Mouse (Mus musculus): ENCODE measurements around the gene Cldn4. TPM values are rescaled to one million over a fixed set of nuclear protein-coding genes. Genes with fewer than 3 reads are reported as not detected.
A peak's percentile ranks its signal among the peaks of the same experiment; 100 is the strongest.

Cldn4 gene
- total RNA-seq, 1 experiment = 150 TPM

DNA sequence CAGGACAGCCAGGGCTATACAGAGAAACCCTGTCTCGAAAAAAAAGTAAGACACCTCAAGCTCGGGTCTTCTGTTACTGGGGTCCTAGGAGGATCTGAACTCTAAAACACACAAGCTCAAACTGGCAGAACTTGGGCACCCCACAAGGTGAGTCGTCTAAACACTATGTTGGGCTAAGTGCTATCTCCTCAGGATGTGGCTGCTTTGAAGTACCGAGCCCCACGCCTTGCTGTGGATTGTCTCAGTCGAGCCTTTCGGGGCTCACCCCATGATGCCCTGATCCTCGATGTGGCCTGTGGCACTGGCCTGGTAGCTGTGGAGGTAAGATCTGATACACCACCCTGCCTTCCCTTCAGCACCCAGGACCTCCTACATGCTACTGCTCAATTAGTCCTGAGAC lies 13.5 kb downstream of the Cldn4 start:
- peak overlapping the region; percentile 65; the same call in 1 of the 2 replicates for H3K27ac ChIP-seq (ENCODE audit: insufficient read depth, low read depth, low read length, poor library complexity, severe bottlenecking)
- peaks cover 26% of the 10 kb centered on the region for H3K36me3 ChIP-seq (ENCODE audit: control insufficient read depth, insufficient read depth, low read length, poor library complexity, severe bottlenecking)
- H3K9me3 ChIP-seq (ENCODE audit: control insufficient read depth, insufficient read depth, low read depth, low read length) = no peaks in the 10 kb centered on the region
- in situ Hi-C loops (cut with MboI; ENCODE audit: low sequenced_read_pairs in 2 of 2, unreplicated experiment in 2 of 2) = no loop called here
- H3K4me1 ChIP-seq (ENCODE audit: control insufficient read depth in 2 of 2, insufficient read depth in 2 of 2, low read length in 2 of 2, poor library complexity in 1 of 2) = peaks cover 0 to 7% of the 10 kb centered on the region in 2 experiments; a peak in 2 of 4 replicates
- no peak overlapping the region for H3K9ac ChIP-seq (ENCODE audit: insufficient read depth, low read depth, low read length, poor library complexity, severe bottlenecking)
- H3K4me3 ChIP-seq (ENCODE audit: insufficient read depth in 1 of 2, low read depth in 1 of 2, low read length in 2 of 2, poor library complexity in 1 of 2, severe bottlenecking in 1 of 2) = peak overlapping the region in 1 of 2 experiments; percentile 25; a peak in 1 of 4 replicates
- DNase-seq (ENCODE audit: low read depth, low spot score) = no peak
- TF ChIP-seq ZC3H11A (IDR thresholded peaks at IDR 0.05; ENCODE audit: borderline replicate concordance, low read depth, low read length) (no peak), HCFC1 (IDR thresholded peaks at IDR 0.05; ENCODE audit: borderline replicate concordance, insufficient read depth, low read length) (no peak), MAFK (IDR thresholded peaks at IDR 0.05; ENCODE audit: insufficient read depth, low read depth, low read length) (no peak), CHD2 (IDR thresholded peaks at IDR 0.05; ENCODE audit: low read depth, low read length) (no peak)

GRCm38 (mm10) chr5:134932903-134933276 lies 13.8 kb downstream of the Cldn4 start:
- DNase-seq (ENCODE audit: low read depth, low spot score) = peak; percentile 96
- in situ Hi-C loops (cut with MboI; ENCODE audit: low sequenced_read_pairs in 2 of 2, unreplicated experiment in 2 of 2) = no loop called here
- Histone ChIP-seq H3K27ac (ENCODE audit: insufficient read depth, low read depth, low read length, poor library complexity, severe bottlenecking) (peak overlapping the region; percentile 86), H3K36me3 (ENCODE audit: control insufficient read depth, insufficient read depth, low read length, poor library complexity, severe bottlenecking) (peaks cover 26% of the 10 kb centered on the region), H3K4me1 (ENCODE audit: control insufficient read depth in 2 of 2, insufficient read depth in 2 of 2, low read length in 2 of 2, poor library complexity in 1 of 2) (peaks cover under 1 to 7% of the 10 kb centered on the region in 2 experiments), H3K9ac (ENCODE audit: insufficient read depth, low read depth, low read length, poor library complexity, severe bottlenecking) (peak overlapping the region; percentile 95), H3K9me3 (ENCODE audit: control insufficient read depth, insufficient read depth, low read depth, low read length) (no peaks in the 10 kb centered on the region), H3K4me3 (ENCODE audit: insufficient read depth in 1 of 2, low read depth in 1 of 2, low read length in 2 of 2, poor library complexity in 1 of 2, severe bottlenecking in 1 of 2) (peak overlapping the region; percentile 94 to 100)
- TF ChIP-seq MAFK (IDR thresholded peaks at IDR 0.05; ENCODE audit: insufficient read depth, low read depth, low read length) (no peak), HCFC1 (IDR thresholded peaks at IDR 0.05; ENCODE audit: borderline replicate concordance, insufficient read depth, low read length) (no peak), ZC3H11A (IDR thresholded peaks at IDR 0.05; ENCODE audit: borderline replicate concordance, low read depth, low read length) (no peak), CHD2 (IDR thresholded peaks at IDR 0.05; ENCODE audit: low read depth, low read length) (no peak), ZNF384 (IDR thresholded peaks at IDR 0.05; ENCODE audit: low read depth, low read length) (no peak)

DNA sequence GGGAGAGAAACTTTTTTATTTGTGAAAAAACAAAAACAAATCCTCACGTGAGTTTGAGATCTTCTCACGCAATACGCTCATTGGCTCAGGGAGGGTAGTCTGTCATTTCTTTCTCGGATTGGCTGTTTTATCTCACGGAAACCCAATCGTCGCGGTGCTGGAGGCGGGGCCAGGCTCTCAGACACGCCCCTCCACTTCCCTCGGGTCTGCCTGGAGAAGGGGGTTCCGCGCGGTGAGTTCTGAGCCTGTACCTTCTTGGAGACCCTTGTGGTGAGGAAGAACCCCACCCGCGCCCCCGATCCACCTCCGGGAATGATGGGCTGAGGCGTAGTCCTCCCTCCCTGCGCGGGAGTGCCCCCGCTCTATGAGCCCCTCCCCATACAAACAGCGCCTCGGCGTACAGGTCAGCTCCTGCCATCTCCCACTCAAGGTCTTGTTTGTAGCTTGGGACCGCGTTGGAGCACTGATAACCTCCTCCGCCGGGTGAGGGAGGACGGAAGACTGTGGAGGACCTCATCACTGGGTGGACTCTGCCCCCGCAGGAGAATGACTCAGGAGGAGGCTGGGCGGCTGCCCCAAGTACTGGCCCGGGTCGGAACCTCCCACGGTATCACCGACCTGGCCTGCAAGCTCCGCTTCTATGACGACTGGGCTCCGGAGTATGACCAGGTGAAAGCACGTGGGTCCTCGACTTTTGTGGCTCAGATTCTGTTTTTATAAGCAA lies 14.4 kb downstream of the Cldn4 start, which contains the start of gene Mettl27:
TSS of gene Mettl27 (plus strand) at position 190 of the 724 bp plus-strand sequence.
- peak within 1 kb of the TSS; percentile 95 for H3K9ac ChIP-seq (ENCODE audit: insufficient read depth, low read depth, low read length, poor library complexity, severe bottlenecking)
- peaks cover 2 to 3% of the 10 kb centered on the region in 2 experiments for H3K4me1 ChIP-seq (ENCODE audit: control insufficient read depth in 2 of 2, insufficient read depth in 2 of 2, low read length in 2 of 2, poor library complexity in 1 of 2)
- TF ChIP-seq ZNF384 (IDR thresholded peaks at IDR 0.05; ENCODE audit: low read depth, low read length) = peak; percentile 46; the same call in 1 of the 2 replicates
- TF ChIP-seq MAFK (IDR thresholded peaks at IDR 0.05; ENCODE audit: insufficient read depth, low read depth, low read length) = no peak
- TF ChIP-seq CHD2 (IDR thresholded peaks at IDR 0.05; ENCODE audit: low read depth, low read length) = peak; percentile 38; the same call in 1 of the 2 replicates
- H3K27ac ChIP-seq (ENCODE audit: insufficient read depth, low read depth, low read length, poor library complexity, severe bottlenecking) = peak within 1 kb of the TSS; percentile 86
- in situ Hi-C loops (cut with MboI; ENCODE audit: low sequenced_read_pairs in 2 of 2, unreplicated experiment in 2 of 2) = no loop called here
- peak; percentile 93 for DNase-seq (ENCODE audit: low read depth, low spot score)
- peaks cover 26% of the 10 kb centered on the region for H3K36me3 ChIP-seq (ENCODE audit: control insufficient read depth, insufficient read depth, low read length, poor library complexity, severe bottlenecking)
- H3K4me3 ChIP-seq (ENCODE audit: insufficient read depth in 1 of 2, low read depth in 1 of 2, low read length in 2 of 2, poor library complexity in 1 of 2, severe bottlenecking in 1 of 2) = peak within 1 kb of the TSS; percentile 94 to 100
- no peaks in the 10 kb centered on the region for H3K9me3 ChIP-seq (ENCODE audit: control insufficient read depth, insufficient read depth, low read depth, low read length)

DNA sequence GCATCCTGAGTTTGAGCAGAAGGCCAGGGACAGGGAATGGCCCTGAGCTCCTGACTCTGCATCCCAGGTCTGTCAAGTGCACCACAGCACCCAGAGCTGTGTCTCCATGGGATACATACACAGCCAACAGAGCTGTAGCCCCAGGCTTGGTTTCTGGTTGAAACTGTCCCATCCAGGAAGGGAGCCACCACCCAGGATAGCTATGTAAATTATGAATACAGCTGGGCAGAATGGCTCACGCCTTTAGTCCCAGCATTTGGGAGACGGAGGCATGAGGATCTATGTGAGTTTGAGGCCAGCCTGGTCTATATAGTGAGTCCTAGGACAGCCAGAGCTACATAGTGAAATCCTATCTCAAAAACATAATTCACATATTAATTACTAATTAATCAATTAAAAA lies 16.7 kb downstream of the Cldn4 start:
- Histone ChIP-seq H3K9ac (ENCODE audit: insufficient read depth, low read depth, low read length, poor library complexity, severe bottlenecking) (no peak overlapping the region), H3K9me3 (ENCODE audit: control insufficient read depth, insufficient read depth, low read depth, low read length) (no peaks in the 10 kb centered on the region), H3K36me3 (ENCODE audit: control insufficient read depth, insufficient read depth, low read length, poor library complexity, severe bottlenecking) (peaks cover 17% of the 10 kb centered on the region), H3K4me3 (ENCODE audit: insufficient read depth in 1 of 2, low read depth in 1 of 2, low read length in 2 of 2, poor library complexity in 1 of 2, severe bottlenecking in 1 of 2) (no peak overlapping the region), H3K4me1 (ENCODE audit: control insufficient read depth in 2 of 2, insufficient read depth in 2 of 2, low read length in 2 of 2, poor library complexity in 1 of 2) (peaks cover 10 to 11% of the 10 kb centered on the region in 2 experiments), H3K27ac (ENCODE audit: insufficient read depth, low read depth, low read length, poor library complexity, severe bottlenecking) (no peak overlapping the region)
- in situ Hi-C loops (cut with MboI; ENCODE audit: low sequenced_read_pairs in 2 of 2, unreplicated experiment in 2 of 2) = no loop called here
- no peak for DNase-seq (ENCODE audit: low read depth, low spot score)
- TF ChIP-seq CHD2 (IDR thresholded peaks at IDR 0.05; ENCODE audit: low read depth, low read length) (no peak), HCFC1 (IDR thresholded peaks at IDR 0.05; ENCODE audit: borderline replicate concordance, insufficient read depth, low read length) (no peak)

Data from ES-E14 (cell line).